Mouse (Mus musculus) testis, postnatal 14 days (tissue): ENCODE results near the gene Kcnc3.

ENCODE experiments used
- DNase-seq: peaks from one replicate; pipeline ENCODE4 v3.0.0; 2021; ENCODE audit warnings: low spot score

The Kcnc3 gene

DNA sequence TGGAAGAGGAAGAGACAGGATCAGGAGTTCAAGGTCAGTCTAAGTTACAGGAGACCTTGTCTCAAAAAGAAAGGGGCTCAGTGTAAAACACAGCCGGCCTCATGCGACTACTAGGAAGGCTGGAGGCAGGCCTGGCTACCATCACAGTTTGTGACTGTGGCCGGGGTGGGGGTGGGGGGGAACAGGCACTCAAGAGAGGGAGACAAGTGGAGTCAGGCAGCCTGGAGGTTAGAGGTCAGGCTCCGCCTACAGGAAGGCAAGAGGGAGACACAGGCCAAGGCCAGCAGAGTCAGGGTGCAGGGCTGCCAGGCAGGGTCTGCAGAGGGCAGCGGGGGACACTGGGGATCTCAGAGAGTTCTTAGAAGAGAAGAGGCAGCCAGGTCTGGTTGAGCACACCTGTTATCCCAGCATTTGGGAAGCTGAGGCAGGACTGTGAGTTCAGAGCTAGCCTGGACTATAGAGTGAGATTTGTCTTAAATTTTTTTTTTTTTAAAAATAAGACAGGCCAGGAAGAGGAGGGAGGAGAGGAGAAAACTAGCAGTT, 6.6 kb downstream of the Kcnc3 start:
- no peak for DNase-seq

GRCm38 (mm10) chr7:44597666-44598065, 7.2 kb downstream of the Kcnc3 start:
- no peak for DNase-seq

DNA sequence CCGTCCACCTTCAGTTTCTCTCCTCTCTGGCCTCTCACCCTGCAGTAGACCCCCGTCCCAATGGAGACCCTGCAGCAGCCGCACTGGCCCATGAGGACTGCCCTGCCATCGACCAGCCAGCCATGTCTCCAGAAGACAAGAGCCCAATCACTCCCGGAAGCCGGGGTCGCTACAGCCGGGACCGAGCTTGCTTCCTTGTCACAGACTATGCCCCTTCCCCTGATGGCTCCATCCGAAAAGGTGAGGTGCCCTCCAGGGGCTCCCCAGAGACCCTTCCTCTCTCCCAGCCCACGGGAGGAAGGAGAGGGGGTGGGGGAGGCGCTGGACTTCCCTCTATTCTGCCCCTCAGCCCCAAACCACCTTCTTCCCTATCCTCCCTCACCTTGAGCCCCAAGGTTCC, 7.9 kb downstream of the Kcnc3 start:
- no peak for DNase-seq

DNA sequence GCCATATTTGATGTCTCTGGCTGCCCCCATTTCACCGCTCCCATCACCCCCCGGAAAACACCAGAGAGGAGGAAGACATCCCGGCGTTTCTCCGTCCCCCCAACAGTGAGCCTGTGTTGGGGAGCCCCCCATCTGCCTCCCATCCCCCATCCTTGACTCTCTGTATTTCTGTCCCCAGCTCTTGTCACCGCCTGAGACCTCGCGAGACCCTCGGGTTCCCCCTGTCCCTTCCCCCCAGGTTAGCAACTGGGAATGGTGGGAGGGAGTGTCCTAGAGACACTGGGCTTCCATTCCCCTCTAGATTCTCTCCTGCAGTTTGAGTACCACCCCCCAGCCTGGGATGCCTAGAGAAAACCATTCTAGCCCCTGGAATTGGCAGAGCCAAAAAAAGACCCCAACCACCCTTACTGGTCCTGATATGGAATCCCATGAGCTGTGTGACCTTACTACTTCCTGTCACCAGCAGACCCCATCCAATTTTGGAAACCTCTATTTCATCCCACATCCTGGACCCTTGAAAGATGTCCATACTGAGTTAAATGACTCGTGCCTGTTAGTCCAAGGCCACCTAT, 10.3 kb downstream of the Kcnc3 start:
- DNase-seq, result no peak

GRCm38 (mm10) chr7:44601646-44602045, 11.2 kb downstream of the Kcnc3 start:
- no peak for DNase-seq

GRCm38 (mm10) chr7:44602443-44602842, 12.0 kb downstream of the Kcnc3 start:
- no peak for DNase-seq

GRCm38 (mm10) chr7:44603186-44603855, 12.9 kb downstream of the Kcnc3 start:
- no peak for DNase-seq

- no peak for DNase-seq
Measured at GRCm38 (mm10) chr7:44604139-44604606, 13.7 kb downstream of the Kcnc3 start.

DNA sequence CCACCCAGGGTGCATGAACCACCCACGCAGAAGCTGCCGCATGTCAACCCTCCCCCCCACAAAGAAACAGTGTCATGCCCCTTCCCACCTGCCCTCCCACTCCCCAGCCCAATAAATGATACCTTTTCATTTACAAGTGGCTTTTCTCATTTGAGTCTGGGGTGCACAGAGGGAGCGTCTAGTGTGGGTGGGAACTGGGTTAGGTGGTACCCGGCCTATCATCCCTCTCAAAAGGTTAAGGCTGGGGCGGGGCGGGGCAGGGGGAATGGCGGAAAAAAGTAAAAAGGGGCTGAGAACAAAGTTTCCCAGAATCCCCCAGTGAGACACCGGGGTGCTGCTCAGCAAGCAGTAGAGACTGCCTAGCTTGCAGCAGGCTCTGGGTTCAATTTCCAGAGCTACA, 14.2 kb downstream of the Kcnc3 start:
- no peak for DNase-seq

DNA sequence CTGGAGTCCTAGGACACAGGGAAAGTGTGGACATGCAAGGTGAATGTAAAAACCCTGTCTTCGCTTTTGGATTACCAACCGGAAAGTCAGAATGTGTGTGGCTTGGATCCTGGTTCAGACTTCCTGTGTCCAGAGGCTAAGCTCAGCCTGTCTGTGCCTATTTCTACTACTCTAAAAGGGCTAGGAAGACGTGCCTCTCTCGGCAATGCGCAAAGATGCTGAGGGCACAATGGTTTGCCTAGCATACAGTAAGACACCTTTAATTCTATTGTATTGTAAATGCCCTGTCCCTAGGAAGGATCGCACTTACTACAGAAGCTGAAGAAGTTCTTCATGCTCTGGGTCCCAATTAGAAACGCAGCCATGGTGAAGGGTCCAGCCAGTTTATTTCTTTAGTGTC, 15.0 kb downstream of the Kcnc3 start:
- no peak for DNase-seq

DNA sequence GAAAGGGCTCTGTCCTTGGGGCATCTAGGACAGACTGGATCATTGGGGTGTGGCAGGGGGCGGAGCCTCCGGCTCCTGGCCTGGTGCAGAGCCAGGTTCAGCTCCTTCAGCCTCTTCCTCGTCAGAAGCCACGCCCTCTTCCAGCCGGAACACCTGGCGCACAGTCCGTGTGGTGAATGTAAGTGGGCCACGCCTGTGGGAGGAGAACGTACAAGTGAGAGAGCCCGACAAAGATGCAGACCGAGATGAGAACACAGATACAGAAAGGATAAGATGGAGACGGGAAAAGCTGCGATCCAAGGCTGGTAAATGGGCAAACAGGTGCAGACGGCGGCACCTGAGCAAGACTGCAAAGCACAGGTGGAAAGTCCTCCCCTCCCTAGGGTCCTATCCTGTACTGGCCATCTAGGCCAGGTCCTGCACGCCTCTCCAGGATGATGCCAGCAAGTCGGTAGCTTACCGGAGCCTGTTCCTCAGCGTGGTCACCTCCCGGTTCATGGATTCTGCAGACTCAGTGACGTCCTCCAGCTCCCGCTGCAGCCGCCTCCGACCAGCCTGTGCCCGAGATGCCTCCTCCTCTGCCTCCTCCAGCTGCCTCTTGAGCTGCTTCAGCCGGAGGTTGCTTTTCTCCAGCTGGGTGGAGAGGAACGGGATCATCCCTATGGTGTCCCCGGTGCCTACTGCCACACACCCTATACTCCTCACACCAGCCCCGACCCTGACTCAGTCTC, 15.9 kb downstream of the Kcnc3 start:
- no peak for DNase-seq

DNA sequence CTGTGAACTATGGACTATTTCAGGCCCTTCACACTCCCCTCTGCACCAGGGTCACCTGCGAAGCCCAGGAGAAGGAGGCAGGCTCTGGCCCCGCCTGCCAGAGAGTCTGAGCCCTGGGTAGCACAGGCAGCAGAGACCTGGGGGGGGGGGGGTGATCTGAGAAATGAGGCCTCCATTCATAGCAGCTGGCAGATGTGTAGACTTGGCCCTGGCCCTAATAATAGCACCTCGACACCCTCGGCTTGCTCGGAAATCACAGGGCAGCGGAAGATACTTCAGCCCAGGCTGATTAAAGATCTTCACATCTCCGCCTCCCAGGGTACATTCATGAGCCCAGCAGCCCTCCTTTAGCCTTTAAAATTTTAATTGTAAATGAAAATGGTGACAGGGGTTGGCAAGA, 21.7 kb downstream of the Kcnc3 start:
- no peak for DNase-seq

GRCm38 (mm10) chr7:44614041-44614688, 23.7 kb downstream of the Kcnc3 start:
- no peak for DNase-seq

- no peak for DNase-seq
Measured at GRCm38 (mm10) chr7:44615309-44615708, 24.8 kb downstream of the Kcnc3 start.

DNA sequence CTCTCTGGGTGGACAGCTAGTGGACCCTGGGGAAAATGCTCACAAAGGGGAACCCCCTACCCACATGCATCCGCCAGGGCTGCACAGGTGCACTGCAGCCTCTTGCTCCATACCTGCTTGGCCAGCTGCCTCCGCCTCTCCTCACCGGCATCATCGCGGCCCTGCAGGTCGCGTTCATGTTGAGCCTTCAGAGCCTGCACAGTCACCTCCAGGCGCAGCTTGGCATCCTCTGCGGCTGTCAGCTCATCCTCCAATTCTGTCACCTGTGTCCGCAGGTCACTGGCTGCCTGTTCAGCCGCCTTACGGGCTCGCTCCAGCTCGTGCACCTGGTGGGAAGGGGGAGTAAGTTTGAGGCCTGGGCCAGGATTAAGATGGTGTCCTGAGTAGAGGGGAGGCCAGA, 25.5 kb downstream of the Kcnc3 start:
- DNase-seq, result no peak

DNA sequence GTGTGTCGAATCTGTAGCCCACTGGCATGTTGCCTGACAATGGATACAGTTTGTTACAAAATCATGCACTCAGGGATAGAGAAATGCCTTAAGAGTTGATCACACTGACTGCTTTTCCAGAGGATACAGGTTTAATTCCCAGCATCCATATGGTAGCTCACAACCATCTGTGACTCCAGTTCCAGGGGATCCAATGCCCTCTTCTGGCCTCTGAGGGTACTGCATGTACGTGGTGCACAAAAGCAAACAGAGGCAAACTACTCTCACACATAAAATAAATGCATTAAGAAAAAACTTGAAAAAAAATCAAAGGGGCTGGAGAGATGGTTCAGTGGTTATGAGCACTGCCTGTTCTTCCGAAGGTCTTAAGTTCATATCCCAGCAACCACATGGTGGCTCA, 26.6 kb downstream of the Kcnc3 start:
- no peak for DNase-seq

GRCm38 (mm10) chr7:44623714-44624542, 33.5 kb downstream of the Kcnc3 start:
- DNase-seq, result no peak

- DNase-seq, result no peak
Measured at GRCm38 (mm10) chr7:44624543-44624826, 34.0 kb downstream of the Kcnc3 start.

DNA sequence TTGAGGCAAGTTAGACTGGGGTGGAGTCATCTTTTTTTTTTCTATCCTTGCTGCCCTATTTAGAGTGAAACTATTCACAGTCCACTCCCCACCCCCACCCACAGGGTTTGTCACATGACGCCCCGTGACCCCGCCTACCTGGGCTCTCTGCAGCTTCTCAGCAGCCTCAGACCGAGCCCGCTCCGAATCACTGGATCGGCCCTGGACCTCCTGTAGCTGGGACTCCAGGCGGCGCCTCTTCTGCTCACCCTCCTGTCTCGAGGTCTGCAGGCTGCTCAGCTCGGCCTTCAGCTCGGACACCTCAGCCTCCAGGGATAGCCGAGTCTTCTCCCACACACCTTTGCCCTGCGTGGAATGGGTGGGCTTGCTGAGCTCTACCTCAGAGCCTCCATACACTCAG, 34.4 kb downstream of the Kcnc3 start:
- no peak for DNase-seq

DNA sequence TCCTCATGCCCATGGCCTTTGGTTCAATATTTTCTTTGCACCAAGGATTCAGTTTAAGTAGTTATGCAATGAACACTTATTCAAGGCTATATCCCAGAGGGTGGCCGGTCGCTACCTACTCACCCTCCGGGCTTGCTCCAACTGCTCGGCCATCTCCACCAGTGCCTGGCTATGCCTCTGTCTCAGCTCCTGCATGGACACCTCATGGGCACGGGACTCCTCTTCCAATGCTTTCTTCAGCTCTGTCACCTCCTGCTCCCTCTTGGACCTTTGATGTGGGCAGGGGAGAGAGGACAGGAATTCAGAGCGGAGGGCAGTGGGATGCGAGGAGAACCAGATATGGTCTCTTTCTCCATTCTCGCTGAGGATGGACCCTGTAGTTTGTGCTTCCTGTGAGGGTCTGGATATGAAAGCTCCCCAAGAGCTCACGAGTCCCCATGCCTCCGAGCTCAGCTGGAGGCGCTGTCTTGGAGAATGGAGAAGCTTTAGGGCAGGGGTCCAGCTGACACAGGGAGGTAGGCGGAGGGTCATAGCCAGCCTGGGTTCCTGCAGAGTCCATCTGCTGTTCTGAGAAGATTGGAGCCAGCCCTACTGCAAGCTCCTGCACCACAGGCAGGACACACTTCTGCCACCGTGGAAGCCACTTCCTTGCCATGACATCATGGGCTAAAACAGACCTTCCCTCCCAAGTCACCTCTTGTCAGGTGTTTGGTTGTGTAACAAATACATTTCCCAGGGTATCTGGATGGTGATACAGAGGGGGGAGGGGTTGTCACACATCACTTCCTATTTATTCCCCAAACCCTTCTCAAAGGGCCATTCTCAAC, 35.0 kb downstream of the Kcnc3 start:
- DNase-seq, result no peak

DNA sequence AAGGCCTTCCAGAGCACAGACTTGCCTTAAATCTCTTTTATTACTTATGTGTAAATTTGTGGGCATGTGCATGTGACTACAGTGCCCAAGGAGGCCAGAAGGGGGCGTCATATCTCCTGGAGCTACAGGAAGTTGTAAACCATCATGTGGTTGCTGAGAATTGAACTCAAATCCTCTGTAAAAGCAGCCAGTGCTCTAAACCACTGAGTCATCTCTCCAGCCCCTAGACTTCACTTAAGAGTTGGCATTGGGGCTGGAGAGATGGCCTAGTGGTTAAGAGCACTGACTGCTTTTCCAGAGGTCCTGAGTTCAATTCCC, 35.6 kb downstream of the Kcnc3 start:
- DNase-seq, result no peak
